In genomic region chr2:73278869-73279268, GRCm38 (mm10) we compare ENCODE assay signal across 8 mouse cellular contexts. TPM values are rescaled to one million over a fixed set of nuclear protein-coding genes. Genes with fewer than 3 reads are reported as not detected.
A peak's percentile ranks its signal among the peaks of the same experiment; 100 is the strongest.
DNase-seq lines count a peak whose midpoint lies in the region; ATAC-seq and TF ChIP-seq lines count a peak whose summit lies in the region.

No protein-coding gene starts in this region.

- no peak overlapping the region for H3K27ac ChIP-seq in kidney, embryonic 16.5 days (ENCODE audit: low read length)
- H3K27ac ChIP-seq in embryonic facial prominence, embryonic 12.5 days = no peak overlapping the region
- no peak overlapping the region for H3K27ac ChIP-seq in hindbrain, embryonic 15.5 days (replicated peaks)

- no peaks in the 10 kb centered on the region for H3K79me2 ChIP-seq in myocyte (ENCODE audit: control insufficient read depth, insufficient read depth)

- peak overlapping the region; percentile 8 for H3K4me2 ChIP-seq in kidney, embryonic 16.5 days (replicated peaks; ENCODE audit: low read depth, low read length)
- H3K4me2 ChIP-seq in embryonic facial prominence, embryonic 12.5 days (replicated peaks) = peak overlapping the region; percentile 37
- peak overlapping the region; percentile 29 for H3K4me2 ChIP-seq in hindbrain, embryonic 15.5 days
- H3K4me2 ChIP-seq in myocyte (ENCODE audit: low read depth) = peak overlapping the region; percentile 79

- no peak overlapping the region for H3ac ChIP-seq in myocyte (ENCODE audit: control insufficient read depth, insufficient read length)

- TF ChIP-seq POLR2A in myocyte (IDR thresholded peaks at IDR 0.05; ENCODE audit: insufficient read length, low read depth) = no peak

- under 1% methylated on average over 17 of the region's 17 CpGs for WGBS in kidney, embryonic 16.5 days
- WGBS in embryonic facial prominence, embryonic 12.5 days = under 1% methylated on average over 17 of the region's 17 CpGs
- under 1% methylated on average over 17 of the region's 17 CpGs for WGBS in hindbrain, embryonic 15.5 days

- peak overlapping the region; percentile 25 for H3K4me3 ChIP-seq in kidney, embryonic 16.5 days (ENCODE audit: low read length)
- peak overlapping the region; percentile 17; the same call in 1 of the 2 replicates for H3K4me3 ChIP-seq in embryonic facial prominence, embryonic 12.5 days
- H3K4me3 ChIP-seq in hindbrain, embryonic 15.5 days = no peak overlapping the region
- no peak overlapping the region for H3K4me3 ChIP-seq in myocyte

- no peak overlapping the region for H3K9ac ChIP-seq in kidney, embryonic 16.5 days (replicated peaks; ENCODE audit: low read length)
- H3K9ac ChIP-seq in embryonic facial prominence, embryonic 12.5 days = 0 out of 2 replicates have a peak overlapping the region, but pooled peaks have one; percentile 9
- no peak overlapping the region for H3K9ac ChIP-seq in hindbrain, embryonic 15.5 days

- no peaks in the 10 kb centered on the region for H3K36me3 ChIP-seq in kidney, embryonic 16.5 days (ENCODE audit: insufficient read depth, low read length)
- H3K36me3 ChIP-seq in embryonic facial prominence, embryonic 12.5 days = no peaks in the 10 kb centered on the region
- H3K36me3 ChIP-seq in hindbrain, embryonic 15.5 days = no peaks in the 10 kb centered on the region
- H3K36me3 ChIP-seq in myocyte (ENCODE audit: control insufficient read depth, insufficient read depth) = no peaks in the 10 kb centered on the region

- peaks cover 30% of the 10 kb centered on the region for H3K4me1 ChIP-seq in kidney, embryonic 16.5 days (ENCODE audit: insufficient read depth, low read length)
- H3K4me1 ChIP-seq in embryonic facial prominence, embryonic 12.5 days = peaks cover 28% of the 10 kb centered on the region
- peaks cover 11% of the 10 kb centered on the region for H3K4me1 ChIP-seq in hindbrain, embryonic 15.5 days (replicated peaks)

- no peak for DNase-seq in kidney, adult 8-10 months
- no peak for DNase-seq in right cerebral cortex, postnatal 25 days
- DNase-seq in testis, postnatal 14 days (ENCODE audit: low spot score) = no peak
- no peak for DNase-seq in yolk sac, embryonic 10.5 days (ENCODE audit: low spot score)

- no peaks in the 10 kb centered on the region for H3K9me3 ChIP-seq in kidney, embryonic 16.5 days (ENCODE audit: low read length)
- H3K9me3 ChIP-seq in embryonic facial prominence, embryonic 12.5 days = no peaks in the 10 kb centered on the region
- H3K9me3 ChIP-seq in hindbrain, embryonic 15.5 days = no peaks in the 10 kb centered on the region

- ATAC-seq in kidney, embryonic 16.5 days (ENCODE audit: low FRiP score, low TSS enrichment) = no peak
- 0 out of 2 replicates have a peak, but pooled peaks have one; percentile 30 for ATAC-seq in embryonic facial prominence, embryonic 12.5 days (ENCODE audit: insufficient number of reproducible peaks, insufficient read depth, low FRiP score, low TSS enrichment)
- peak; percentile 46 for ATAC-seq in hindbrain, embryonic 15.5 days (ENCODE audit: low FRiP score, low read depth)

- H3K27me3 ChIP-seq in kidney, embryonic 16.5 days (ENCODE audit: insufficient read depth, low read length) = peaks cover 67% of the 10 kb centered on the region
- H3K27me3 ChIP-seq in embryonic facial prominence, embryonic 12.5 days = peaks cover 47% of the 10 kb centered on the region
- H3K27me3 ChIP-seq in hindbrain, embryonic 15.5 days = peaks cover 41% of the 10 kb centered on the region
- H3K27me3 ChIP-seq in myocyte (ENCODE audit: control insufficient read depth, insufficient read depth, insufficient read length) = peaks cover 17% of the 10 kb centered on the region

TF ChIP-seq in myocyte, 11 proteins besides CTCF, POLR2A, EP300 and RAD21:
- TF ChIP-seq TCF3 (IDR thresholded peaks at IDR 0.05; ENCODE audit: insufficient read length, low read depth) (no peak), SRF (IDR thresholded peaks at IDR 0.05; ENCODE audit: control insufficient read depth, insufficient read length, low read depth) (no peak), USF1 (IDR thresholded peaks at IDR 0.05; ENCODE audit: low read depth) (no peak), MAX (IDR thresholded peaks at IDR 0.05; ENCODE audit: low read depth) (no peak)
TF ChIP-seq in myocyte: peak in this region for 0.

RNA-seq across cellular contexts. Expression of gene Sp9, which starts 7.1 kb away (rescaled TPM):
- not detected in 2 replicates for polyA plus RNA-seq in kidney, embryonic 16.5 days (2015; fragmentation: Nextera tagmentation; extraction: Ambion mirVana)
- polyA plus RNA-seq in embryonic facial prominence, embryonic 12.5 days (2016; fragmentation: Nextera tagmentation; extraction: Ambion mirVana) = 0.90 and 1.6 TPM in 2 replicates
- polyA plus RNA-seq in hindbrain, embryonic 15.5 days (2015; fragmentation: Nextera tagmentation; extraction: Ambion mirVana) = 1.2 TPM in 2 replicates
- polyA plus RNA-seq in myocyte (2012; fragmentation: generic; extraction: Trizol) = 0.02 TPM

RNA-seq across cellular contexts. Expression of gene Scrn3, which starts 33.5 kb away (rescaled TPM):
- polyA plus RNA-seq in kidney, embryonic 16.5 days (2015; fragmentation: Nextera tagmentation; extraction: Ambion mirVana) = 19.2 and 19.3 TPM in 2 replicates
- polyA plus RNA-seq in embryonic facial prominence, embryonic 12.5 days (2016; fragmentation: Nextera tagmentation; extraction: Ambion mirVana) = 13.9 and 16.2 TPM in 2 replicates
- polyA plus RNA-seq in hindbrain, embryonic 15.5 days (2015; fragmentation: Nextera tagmentation; extraction: Ambion mirVana) = 7.3 and 8.2 TPM in 2 replicates
- 10.7 TPM for polyA plus RNA-seq in myocyte (2012; fragmentation: generic; extraction: Trizol)

RNA-seq across cellular contexts. Expression of gene Cir1, which starts 33.6 kb away (rescaled TPM):
- polyA plus RNA-seq in kidney, embryonic 16.5 days (2015; fragmentation: Nextera tagmentation; extraction: Ambion mirVana) = 20.5 and 20.7 TPM in 2 replicates
- polyA plus RNA-seq in embryonic facial prominence, embryonic 12.5 days (2016; fragmentation: Nextera tagmentation; extraction: Ambion mirVana) = 26.8 and 29.7 TPM in 2 replicates
- 26.2 and 29.0 TPM in 2 replicates for polyA plus RNA-seq in hindbrain, embryonic 15.5 days (2015; fragmentation: Nextera tagmentation; extraction: Ambion mirVana)
- polyA plus RNA-seq in myocyte (2012; fragmentation: generic; extraction: Trizol) = 6.6 TPM

Comparison
In these comparisons a context has a peak if more than half of its experiments do, and no peak if none do; other contexts are left out.
1. H3K4me2 ChIP-seq: peak in every context shown above with its lines; median percentile 79 in myocyte; 37 in embryonic facial prominence, embryonic 12.5 days; 29 in hindbrain, embryonic 15.5 days; 8 in kidney, embryonic 16.5 days.
2. H3K4me3 ChIP-seq: peak in kidney, embryonic 16.5 days (single experiment) and embryonic facial prominence, embryonic 12.5 days (single experiment); none in hindbrain, embryonic 15.5 days (single experiment) and myocyte (single experiment).